Mouse (Mus musculus): ENCODE measurements around the gene Maea. TPM values are rescaled to one million over a fixed set of nuclear protein-coding genes. Genes with fewer than 3 reads are reported as not detected.

Gene Maea
- polyA plus RNA-seq, 1 experiment, result 114 TPM

DNA sequence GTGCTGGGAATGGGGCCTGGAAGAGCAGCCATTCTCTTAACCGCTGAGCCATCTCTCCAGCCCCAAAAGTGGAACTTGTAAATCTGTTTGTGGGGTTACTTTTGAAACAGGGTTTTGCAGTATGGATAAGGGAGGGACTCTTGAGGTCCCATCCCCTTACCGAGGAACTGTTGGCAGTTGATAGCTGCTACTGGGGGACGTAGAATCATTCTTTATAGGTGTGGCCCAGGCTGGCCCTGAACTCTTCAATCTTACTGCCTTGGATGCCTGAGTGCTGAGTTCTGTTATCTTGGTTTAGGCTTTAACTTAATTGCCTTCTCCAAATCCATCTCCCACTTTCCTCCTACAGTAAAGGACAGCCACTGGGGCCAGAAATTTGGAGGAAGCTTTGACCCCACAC is 8.8 kb downstream of the Maea start:
- Histone ChIP-seq H3ac (ENCODE audit: control insufficient read depth, insufficient read length) (no peak overlapping the region), H3K4me2 (ENCODE audit: low read depth) (no peak overlapping the region), H3K4me3 (no peak overlapping the region), H3K79me2 (ENCODE audit: control insufficient read depth, insufficient read depth) (peaks cover 100% of the 10 kb centered on the region), H3K36me3 (ENCODE audit: control insufficient read depth, insufficient read depth) (peaks cover 4% of the 10 kb centered on the region), H3K27me3 (ENCODE audit: control insufficient read depth, insufficient read depth, insufficient read length) (no peaks in the 10 kb centered on the region)
- TF ChIP-seq POLR2A (IDR thresholded peaks at IDR 0.05; ENCODE audit: insufficient read length, low read depth) (no peak), POLR2AphosphoS2 (IDR thresholded peaks at IDR 0.05; ENCODE audit: insufficient read length, low read depth) (no peak), USF1 (IDR thresholded peaks at IDR 0.05; ENCODE audit: low read depth) (no peak), TCF3 (IDR thresholded peaks at IDR 0.05; ENCODE audit: insufficient read length, low read depth) (no peak), MYOG (IDR thresholded peaks at IDR 0.05; ENCODE audit: control insufficient read depth in 1 of 3, insufficient read depth in 1 of 3, insufficient read length in 2 of 3, low read depth in 2 of 3) (no peak), SRF (IDR thresholded peaks at IDR 0.05; ENCODE audit: control insufficient read depth, insufficient read length, low read depth) (no peak), CEBPB (IDR thresholded peaks at IDR 0.05; ENCODE audit: insufficient read depth, poor library complexity, severe bottlenecking) (no peak), REST (IDR thresholded peaks at IDR 0.05; ENCODE audit: insufficient read depth, insufficient read length) (no peak), MAX (IDR thresholded peaks at IDR 0.05; ENCODE audit: low read depth) (no peak), TCF12 (IDR thresholded peaks at IDR 0.05; ENCODE audit: insufficient read depth, poor library complexity, severe bottlenecking) (no peak), MYOD1 (IDR thresholded peaks at IDR 0.05; ENCODE audit: control insufficient read depth in 1 of 3, insufficient read length in 2 of 3, low read depth in 2 of 3) (no peak), E2F4 (IDR thresholded peaks at IDR 0.05; ENCODE audit: insufficient read depth) (no peak)

DNA sequence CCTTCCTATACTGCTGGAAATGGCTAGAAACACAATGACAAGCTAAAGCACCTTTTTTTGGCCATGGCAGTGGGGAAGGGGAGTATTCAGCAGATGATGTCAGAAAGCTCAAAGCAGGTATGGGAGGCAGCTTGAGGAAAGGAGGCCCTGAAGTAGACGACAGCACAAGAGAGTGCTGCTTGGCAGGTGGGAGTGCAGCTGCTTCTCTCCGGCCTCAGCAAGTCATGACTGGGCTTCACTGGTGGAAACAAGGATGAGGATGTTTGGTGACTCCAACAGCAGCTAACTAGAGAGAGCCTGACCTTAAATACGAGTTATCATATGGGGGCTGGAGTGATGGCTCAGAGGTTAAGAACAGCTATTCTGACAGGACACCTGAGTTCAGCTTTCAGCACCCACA is 12.3 kb downstream of the Maea start:
- H3K36me3 ChIP-seq (ENCODE audit: control insufficient read depth, insufficient read depth), result peaks cover 4% of the 10 kb centered on the region

DNA sequence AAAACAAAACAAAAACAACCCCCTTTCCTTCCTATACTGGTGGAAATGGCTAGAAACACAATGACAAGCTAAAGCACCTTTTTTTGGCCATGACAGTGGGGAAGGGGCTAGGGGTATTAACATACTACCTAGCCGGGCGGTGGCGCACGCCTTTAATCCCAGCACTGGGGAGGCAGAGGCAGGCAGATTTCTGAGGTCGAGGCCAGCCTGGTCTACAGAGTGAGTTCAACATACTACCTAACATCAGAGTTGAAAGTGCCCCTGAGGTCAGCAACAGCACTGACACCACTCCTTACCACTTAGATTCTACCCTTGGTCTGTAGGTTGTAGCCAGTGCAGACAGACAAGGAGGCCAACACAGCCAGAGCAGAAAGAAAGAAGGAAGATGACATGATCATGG is 13.9 kb downstream of the Maea start:
- Histone ChIP-seq H3K79me2 (ENCODE audit: control insufficient read depth, insufficient read depth) (peaks cover 99% of the 10 kb centered on the region), H3K4me2 (ENCODE audit: low read depth) (no peak overlapping the region), H3K4me3 (no peak overlapping the region), H3K27me3 (ENCODE audit: control insufficient read depth, insufficient read depth, insufficient read length) (no peaks in the 10 kb centered on the region), H3K36me3 (ENCODE audit: control insufficient read depth, insufficient read depth) (peaks cover 4% of the 10 kb centered on the region), H3ac (ENCODE audit: control insufficient read depth, insufficient read length) (no peak overlapping the region)
- TF ChIP-seq CEBPB (IDR thresholded peaks at IDR 0.05; ENCODE audit: insufficient read depth, poor library complexity, severe bottlenecking) (no peak), POLR2A (IDR thresholded peaks at IDR 0.05; ENCODE audit: insufficient read length, low read depth) (no peak), REST (IDR thresholded peaks at IDR 0.05; ENCODE audit: insufficient read depth, insufficient read length) (no peak)

More for the DNA sequence above, 12.3 kb downstream of the Maea start:
- no peak overlapping the region for H3K4me2 ChIP-seq (ENCODE audit: low read depth)
- no peak overlapping the region for H3ac ChIP-seq (ENCODE audit: control insufficient read depth, insufficient read length)
- H3K4me3 ChIP-seq, result no peak overlapping the region
- H3K79me2 ChIP-seq (ENCODE audit: control insufficient read depth, insufficient read depth), result peaks cover 99% of the 10 kb centered on the region
- TF ChIP-seq E2F4 (IDR thresholded peaks at IDR 0.05; ENCODE audit: insufficient read depth) (no peak), MYOD1 (IDR thresholded peaks at IDR 0.05; ENCODE audit: control insufficient read depth in 1 of 3, insufficient read length in 2 of 3, low read depth in 2 of 3) (peak in 2 of 3 experiments; percentile 48 to 72), MYOG (IDR thresholded peaks at IDR 0.05; ENCODE audit: control insufficient read depth in 1 of 3, insufficient read depth in 1 of 3, insufficient read length in 2 of 3, low read depth in 2 of 3) (peak in 1 of 3 experiments; percentile 68)
- H3K27me3 ChIP-seq (ENCODE audit: control insufficient read depth, insufficient read depth, insufficient read length), result no peaks in the 10 kb centered on the region

DNA sequence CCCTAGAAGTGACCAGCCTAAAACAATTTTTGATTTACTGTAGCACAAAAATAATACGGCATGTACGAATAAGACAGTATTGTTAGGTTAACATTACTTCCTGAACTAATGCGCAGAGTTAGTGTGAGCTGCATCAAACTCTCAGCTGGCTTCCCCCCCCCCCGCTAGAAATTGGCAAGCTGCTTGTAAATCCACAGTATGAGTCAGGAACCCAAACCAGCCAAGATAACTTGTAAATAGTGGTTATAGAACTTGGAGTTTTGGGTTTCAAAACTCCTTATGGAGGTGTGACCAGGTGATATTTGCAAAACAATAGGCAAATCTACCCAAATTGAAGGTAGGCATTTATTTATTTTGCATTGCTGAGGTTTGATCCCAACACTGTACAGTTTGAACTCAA is 14.4 kb downstream of the Maea start:
- no peak overlapping the region for H3ac ChIP-seq (ENCODE audit: control insufficient read depth, insufficient read length)
- H3K27me3 ChIP-seq (ENCODE audit: control insufficient read depth, insufficient read depth, insufficient read length), result no peaks in the 10 kb centered on the region
- H3K4me3 ChIP-seq, result no peak overlapping the region
- peaks cover 2% of the 10 kb centered on the region for H3K36me3 ChIP-seq (ENCODE audit: control insufficient read depth, insufficient read depth)
- TF ChIP-seq MAX (IDR thresholded peaks at IDR 0.05; ENCODE audit: low read depth), result no peak
- TF ChIP-seq MYOG (IDR thresholded peaks at IDR 0.05; ENCODE audit: control insufficient read depth in 1 of 3, insufficient read depth in 1 of 3, insufficient read length in 2 of 3, low read depth in 2 of 3), result no peak
- TF ChIP-seq REST (IDR thresholded peaks at IDR 0.05; ENCODE audit: insufficient read depth, insufficient read length), result no peak
- no peak for TF ChIP-seq TCF3 (IDR thresholded peaks at IDR 0.05; ENCODE audit: insufficient read length, low read depth)
- no peak for TF ChIP-seq POLR2AphosphoS2 (IDR thresholded peaks at IDR 0.05; ENCODE audit: insufficient read length, low read depth)
- TF ChIP-seq E2F4 (IDR thresholded peaks at IDR 0.05; ENCODE audit: insufficient read depth), result no peak
- no peak for TF ChIP-seq USF1 (IDR thresholded peaks at IDR 0.05; ENCODE audit: low read depth)
- no peak for TF ChIP-seq POLR2A (IDR thresholded peaks at IDR 0.05; ENCODE audit: insufficient read length, low read depth)
- peaks cover 99% of the 10 kb centered on the region for H3K79me2 ChIP-seq (ENCODE audit: control insufficient read depth, insufficient read depth)
- no peak overlapping the region for H3K4me2 ChIP-seq (ENCODE audit: low read depth)

DNA sequence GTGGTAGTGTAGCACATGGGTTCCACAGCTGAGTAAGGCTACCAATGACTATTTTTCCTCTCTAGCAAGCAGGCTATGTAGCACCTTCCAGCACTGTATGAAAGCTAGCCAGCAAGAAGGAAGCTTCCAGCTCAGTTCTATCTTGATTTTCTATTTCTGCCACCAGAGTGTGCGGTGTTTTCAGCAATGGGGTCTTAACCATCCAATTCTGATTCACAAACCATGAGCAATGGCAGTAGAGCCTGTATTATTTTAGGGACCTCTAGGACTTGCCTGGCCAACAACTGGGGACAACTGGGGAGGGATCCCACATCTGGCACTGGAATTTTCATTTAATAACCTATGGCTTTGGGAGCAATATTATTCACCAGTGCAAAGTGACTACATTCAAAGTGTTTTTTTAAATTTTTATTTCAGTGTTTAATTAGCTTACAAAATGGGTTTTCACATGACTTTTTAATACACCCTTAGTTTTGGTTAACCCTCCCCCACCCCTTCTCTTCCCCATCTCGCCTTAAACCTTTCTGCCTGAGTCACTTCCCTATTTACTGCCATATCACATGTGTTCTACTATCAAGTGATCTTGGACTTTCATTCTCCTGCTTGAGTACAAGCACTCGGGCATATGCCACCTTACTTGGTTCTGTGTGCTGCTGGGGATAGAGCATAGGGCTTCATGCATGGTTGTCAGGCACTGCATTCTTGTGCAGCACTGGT is 16.4 kb downstream of the Maea start:
- TF ChIP-seq POLR2AphosphoS2 (IDR thresholded peaks at IDR 0.05; ENCODE audit: insufficient read length, low read depth) (no peak), MYOD1 (IDR thresholded peaks at IDR 0.05; ENCODE audit: control insufficient read depth in 1 of 3, insufficient read length in 2 of 3, low read depth in 2 of 3) (no peak), CEBPB (IDR thresholded peaks at IDR 0.05; ENCODE audit: insufficient read depth, poor library complexity, severe bottlenecking) (no peak), USF1 (IDR thresholded peaks at IDR 0.05; ENCODE audit: low read depth) (no peak), TCF3 (IDR thresholded peaks at IDR 0.05; ENCODE audit: insufficient read length, low read depth) (no peak), E2F4 (IDR thresholded peaks at IDR 0.05; ENCODE audit: insufficient read depth) (no peak), SRF (IDR thresholded peaks at IDR 0.05; ENCODE audit: control insufficient read depth, insufficient read length, low read depth) (no peak), POLR2A (IDR thresholded peaks at IDR 0.05; ENCODE audit: insufficient read length, low read depth) (no peak), MAX (IDR thresholded peaks at IDR 0.05; ENCODE audit: low read depth) (no peak), TCF12 (IDR thresholded peaks at IDR 0.05; ENCODE audit: insufficient read depth, poor library complexity, severe bottlenecking) (no peak), REST (IDR thresholded peaks at IDR 0.05; ENCODE audit: insufficient read depth, insufficient read length) (no peak), MYOG (IDR thresholded peaks at IDR 0.05; ENCODE audit: control insufficient read depth in 1 of 3, insufficient read depth in 1 of 3, insufficient read length in 2 of 3, low read depth in 2 of 3) (no peak)
- Histone ChIP-seq H3K36me3 (ENCODE audit: control insufficient read depth, insufficient read depth) (no peaks in the 10 kb centered on the region), H3K4me2 (ENCODE audit: low read depth) (peak overlapping the region; percentile 51), H3K79me2 (ENCODE audit: control insufficient read depth, insufficient read depth) (peaks cover 99% of the 10 kb centered on the region), H3ac (ENCODE audit: control insufficient read depth, insufficient read length) (no peak overlapping the region), H3K4me3 (no peak overlapping the region), H3K27me3 (ENCODE audit: control insufficient read depth, insufficient read depth, insufficient read length) (no peaks in the 10 kb centered on the region)
